Mouse (Mus musculus): ENCODE measurements at regions not wholly inside any gene's neighbourhood (a gene's known extent, or its start where the extent isn't known, plus 50 kb on each side); places are given as distances from the start of the nearest gene placed in this dataset.

DNA sequence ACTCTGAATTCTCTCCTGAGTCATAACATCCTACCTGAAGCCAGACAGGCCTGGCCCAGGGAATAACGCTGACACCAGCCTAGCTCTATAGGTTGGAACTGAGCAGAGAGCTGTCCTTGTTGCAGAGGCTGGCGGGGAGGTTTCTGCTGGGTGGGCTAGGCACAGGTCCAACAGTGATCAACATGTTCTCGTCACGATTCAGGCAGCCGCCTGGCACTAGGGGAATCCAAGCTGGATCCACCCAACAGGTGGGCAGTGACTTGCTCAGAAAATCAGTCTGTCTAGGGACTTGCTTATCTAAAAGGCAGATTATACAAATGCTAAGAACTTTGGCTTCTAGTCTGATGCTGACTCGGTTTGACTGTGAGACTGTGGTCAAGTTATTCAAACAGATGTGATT lies 648.2 kb downstream of the Inhba start:
- in situ Hi-C loops (cut with MboI, MseI), result loop anchor here (25.0 kb wide), 1 partner anchor 648 kb away; the partner anchor contains the start of gene Inhba

DNA sequence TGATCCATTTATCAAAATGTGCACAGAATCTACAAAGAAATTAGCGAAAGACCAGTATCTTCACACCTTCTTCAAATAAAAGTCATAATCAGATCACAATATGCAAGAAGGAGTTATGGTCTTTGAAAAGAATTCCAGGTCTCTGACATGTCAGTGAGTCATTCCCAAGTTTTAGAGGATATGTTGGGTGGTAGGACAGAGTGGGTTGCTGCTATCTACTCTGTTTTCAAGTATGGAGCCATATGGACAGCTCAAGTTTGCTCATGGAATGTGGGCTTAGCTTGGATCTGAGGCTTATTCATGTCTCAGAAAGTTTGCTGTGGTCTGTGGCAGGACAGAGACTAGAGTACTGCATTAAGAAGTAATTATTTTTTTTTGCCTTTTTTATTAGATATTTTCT lies 657.0 kb downstream of the Inhba start:
- in situ Hi-C loops (cut with MboI, MseI), result loop anchor here (25.0 kb wide), 1 partner anchor 656 kb away; the partner anchor contains the start of gene Inhba

DNA sequence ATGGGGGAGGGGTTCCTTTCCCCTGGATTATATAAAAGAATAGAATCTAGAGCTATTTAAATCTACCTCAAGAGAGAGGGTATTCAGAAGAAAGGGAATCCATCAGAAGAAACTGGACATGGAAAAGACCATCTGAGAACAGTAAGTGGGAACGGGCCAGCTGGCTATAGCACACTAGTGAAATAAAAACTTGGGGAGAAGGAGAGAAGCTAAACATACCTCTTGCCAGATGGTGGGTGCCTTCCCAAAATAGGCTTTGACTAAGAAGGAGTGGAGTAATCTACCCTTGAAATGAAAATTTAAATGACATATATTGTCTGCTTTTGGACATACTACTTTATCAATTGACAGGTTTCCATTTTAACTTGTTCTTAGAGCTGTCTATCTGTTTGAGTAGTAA lies 657.6 kb downstream of the Inhba start:
- in situ Hi-C loops (cut with MboI, MseI), result loop anchor here (25.0 kb wide), 1 partner anchor 657 kb away; the partner anchor contains the start of gene Inhba

DNA sequence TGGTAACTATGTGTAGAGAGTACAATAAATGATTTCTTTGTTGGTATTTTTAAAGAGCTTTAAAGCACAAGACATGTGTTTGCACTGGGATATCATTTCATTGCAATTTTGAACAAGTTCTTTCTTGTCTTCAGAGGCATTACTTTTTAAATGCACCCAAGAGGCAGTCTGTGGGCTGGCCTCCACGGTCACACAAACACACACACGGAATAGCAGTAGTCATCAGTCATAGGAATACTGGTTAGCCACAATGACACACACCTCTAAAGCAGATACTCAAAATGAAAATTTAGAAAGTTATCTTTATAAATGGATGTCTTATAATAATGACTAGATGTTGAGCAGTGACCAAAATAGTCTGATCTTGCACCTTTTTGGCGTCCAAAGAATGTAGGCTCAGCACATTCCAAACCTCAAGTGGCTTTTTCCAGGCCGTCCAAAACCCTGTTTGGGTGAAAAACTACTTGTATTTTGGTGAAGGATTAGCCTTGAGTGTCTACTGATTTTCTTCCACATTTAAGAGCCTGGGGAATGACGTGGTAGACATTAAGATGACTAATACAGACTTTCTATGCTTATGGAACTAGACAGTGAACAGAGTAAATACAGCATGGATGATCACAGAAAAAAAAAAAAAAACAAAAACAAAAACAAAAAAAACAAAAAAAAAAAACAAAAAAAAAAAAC lies 658.5 kb downstream of the Inhba start:
- in situ Hi-C loops (cut with MboI, MseI), result loop anchor here (25.0 kb wide), 1 partner anchor 658 kb away; the partner anchor contains the start of gene Inhba

DNA sequence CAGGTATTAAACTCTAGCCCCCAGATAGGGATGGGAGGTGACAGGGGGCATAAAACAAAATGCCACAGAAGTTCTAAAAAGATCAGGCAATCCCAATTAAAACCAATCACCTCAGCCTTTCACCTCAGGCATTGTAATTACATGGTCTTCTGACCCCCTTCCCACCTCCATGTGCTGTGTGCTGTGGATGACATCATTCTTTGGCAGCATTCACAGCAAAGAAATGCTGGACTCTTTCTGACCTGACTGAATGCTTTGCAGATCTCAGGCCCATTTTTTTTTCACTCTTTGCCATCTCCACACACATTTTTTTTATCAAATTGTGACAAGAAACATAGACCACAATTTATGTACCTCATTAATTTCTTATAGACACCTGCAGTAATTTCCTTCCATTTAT lies 659.1 kb downstream of the Inhba start:
- in situ Hi-C loops (cut with MboI, MseI), result loop anchor here (25.0 kb wide), 1 partner anchor 658 kb away; the partner anchor contains the start of gene Inhba

DNA sequence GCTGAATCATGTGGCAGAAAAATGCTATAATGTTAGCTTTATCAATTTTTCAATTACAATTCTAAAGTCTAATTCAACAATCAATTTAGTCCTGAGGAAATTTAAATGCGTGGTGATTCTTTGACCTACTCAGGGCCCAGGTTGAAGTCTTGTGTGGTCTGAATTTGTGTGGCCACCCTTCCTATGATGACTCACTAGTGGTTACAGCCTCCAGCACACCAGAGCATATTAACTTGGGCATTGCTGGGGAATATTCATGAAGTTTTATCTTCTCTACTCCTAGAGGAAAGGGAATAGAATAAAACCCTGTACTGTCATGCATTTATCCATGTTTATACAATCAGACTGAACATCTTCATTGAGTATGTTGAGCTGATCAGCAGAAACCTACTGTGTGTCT lies 665.2 kb downstream of the Inhba start:
- in situ Hi-C loops (cut with MboI, MseI), result no loop called here

DNA sequence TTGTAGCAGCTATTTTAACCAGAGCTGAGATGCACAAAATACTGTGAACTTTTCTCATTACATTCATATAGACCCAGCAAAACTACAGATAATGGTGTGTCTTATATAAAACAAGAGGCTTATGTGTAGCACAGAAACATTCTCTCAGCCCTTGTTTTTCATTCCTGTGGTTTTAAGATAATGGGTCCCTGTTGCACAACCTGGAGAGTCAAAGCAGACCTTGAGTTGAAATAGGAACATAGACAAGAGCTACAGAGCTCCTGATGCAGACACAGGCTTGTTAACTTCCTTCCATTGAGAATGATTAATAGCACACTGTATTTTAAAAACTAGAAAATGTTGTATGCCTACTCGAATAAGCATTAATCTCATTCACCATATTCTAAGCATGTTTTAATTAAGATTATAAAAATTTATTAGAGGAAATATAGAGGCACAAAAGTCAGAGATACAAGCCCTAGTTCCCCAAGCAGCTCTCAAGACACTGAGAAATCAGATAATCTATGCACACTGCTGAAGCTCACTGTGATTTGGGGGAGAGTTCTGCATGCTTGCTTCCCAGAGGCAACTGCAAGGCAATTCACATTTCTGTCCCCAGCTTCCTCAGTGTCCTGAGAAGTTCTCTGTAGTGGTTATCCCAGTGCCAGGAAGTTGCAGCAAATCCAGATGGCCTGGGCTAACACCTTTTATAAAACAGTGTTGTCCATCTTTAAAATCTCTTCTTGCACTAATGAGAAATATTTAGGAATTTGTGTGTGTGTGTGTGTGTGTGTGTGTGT lies 666.8 kb downstream of the Inhba start:
- in situ Hi-C loops (cut with MboI, MseI), result no loop called here

DNA sequence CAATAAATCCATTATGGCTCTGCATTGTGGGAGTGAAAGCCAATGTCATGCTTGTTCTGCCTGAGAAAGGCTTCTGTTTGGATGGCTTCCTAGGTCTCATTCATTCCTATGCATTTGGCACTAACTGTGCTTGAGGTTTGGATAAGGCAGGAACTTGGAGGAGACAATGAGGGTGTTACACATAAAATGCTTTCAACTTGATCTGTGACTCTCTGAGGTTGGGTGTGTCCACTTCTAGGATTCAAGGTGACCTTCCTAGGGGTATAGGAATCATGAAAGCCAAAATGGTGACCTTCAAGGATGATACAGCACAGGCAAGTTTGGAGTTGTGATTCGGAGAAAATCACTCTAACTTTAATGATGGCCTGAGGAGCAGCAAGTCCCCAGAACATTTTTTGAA lies 682.5 kb downstream of the Inhba start:
- in situ Hi-C loops (cut with MboI, MseI), result no loop called here

DNA sequence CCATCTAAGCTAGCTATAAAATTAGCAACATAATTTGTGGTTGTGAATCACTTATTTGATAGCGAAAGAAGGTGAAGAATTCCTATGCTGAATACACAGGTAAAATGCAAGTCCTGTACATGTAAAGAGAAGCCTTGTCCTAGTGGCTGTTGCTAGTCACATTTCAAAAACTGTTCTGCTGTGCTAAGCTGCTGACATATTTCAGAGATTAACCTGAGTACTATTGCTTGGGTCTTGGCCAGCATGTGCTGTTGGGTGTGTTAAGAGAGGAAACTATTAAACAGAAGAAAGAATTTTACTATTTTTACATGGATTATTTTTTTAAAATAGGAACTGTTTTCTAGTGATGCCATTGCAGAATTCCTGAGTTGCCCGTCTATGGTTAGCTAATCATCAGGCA lies 689.3 kb downstream of the Inhba start:
- in situ Hi-C loops (cut with MboI, MseI), result no loop called here

DNA sequence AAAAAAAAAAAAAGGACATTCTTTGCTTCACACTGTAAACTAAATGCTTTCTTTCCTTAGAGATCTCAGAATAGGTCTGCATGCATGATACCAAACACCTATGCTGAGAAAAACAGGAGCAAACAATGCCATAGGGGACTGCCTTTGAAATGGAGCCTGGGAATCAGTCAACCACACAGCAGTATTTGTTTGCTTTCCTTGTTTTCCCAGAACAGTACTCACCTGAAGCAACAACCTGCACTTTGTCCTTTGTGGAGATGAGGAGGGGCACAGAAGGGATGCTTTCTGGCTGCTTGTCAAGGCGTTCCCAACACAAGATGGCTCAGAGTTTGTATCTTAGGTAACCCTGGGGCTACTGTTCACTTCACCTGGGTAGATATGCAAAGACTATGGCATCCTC lies 690.5 kb downstream of the Inhba start:
- in situ Hi-C loops (cut with MboI, MseI), result no loop called here

DNA sequence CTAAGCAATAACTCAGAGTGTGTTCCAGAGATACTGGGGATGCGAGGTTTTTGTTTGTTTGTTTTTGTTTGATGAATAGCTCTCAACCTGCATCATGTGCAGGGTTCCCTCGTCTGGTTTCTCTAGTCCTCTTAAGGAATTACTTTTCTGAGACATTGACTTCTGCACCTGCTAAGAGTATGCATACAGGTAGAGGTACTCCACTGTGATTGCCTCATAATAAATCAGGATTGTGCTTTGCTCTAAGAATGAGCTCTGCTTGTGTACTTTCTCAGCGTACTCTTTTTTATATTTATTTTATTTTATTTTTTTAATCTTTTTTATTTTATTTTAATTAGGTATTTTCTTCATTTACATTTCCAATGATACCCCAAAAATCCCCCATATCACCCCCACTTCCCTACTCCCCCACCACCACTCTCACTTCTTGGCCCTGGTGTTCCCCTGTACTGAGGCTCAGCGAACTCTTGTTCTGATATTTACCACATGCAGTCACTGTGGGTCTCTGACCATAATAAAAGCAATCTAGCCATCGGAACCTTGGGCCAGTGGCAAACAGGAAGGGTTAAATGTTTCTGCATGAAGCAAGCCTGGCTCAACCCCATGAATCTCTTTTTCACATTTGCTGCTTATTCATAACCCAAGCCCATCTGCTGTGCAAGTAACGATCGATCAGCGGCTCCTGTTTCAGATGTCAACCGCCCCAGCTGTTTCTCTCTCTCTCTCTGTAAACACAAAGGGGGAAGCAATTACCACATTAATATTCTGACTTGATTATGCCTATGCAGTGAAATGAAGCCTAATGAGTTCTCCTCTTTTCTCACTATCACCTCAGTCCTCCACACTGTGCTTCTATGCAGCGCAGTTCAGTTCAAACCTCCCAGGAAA lies 693.8 kb downstream of the Inhba start:
- in situ Hi-C loops (cut with MboI, MseI), result no loop called here

DNA sequence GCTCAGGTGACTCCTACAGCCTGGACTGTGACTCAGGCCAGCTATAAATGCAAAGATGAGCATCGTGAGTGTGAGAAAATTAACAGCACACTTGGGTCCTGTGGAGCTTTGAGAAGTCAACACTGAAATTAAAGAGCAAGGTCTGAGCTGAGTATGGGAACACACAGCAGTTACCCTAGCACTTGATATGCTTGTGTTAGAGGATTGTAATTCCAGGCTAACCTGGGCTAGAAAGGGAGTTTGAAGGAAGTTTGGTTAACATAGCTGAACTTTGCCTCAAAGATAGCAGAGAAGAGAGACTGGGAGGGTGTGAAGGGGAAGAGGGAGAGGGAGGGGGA lies 694.4 kb downstream of the Inhba start:
- in situ Hi-C loops (cut with MboI, MseI), result no loop called here

DNA sequence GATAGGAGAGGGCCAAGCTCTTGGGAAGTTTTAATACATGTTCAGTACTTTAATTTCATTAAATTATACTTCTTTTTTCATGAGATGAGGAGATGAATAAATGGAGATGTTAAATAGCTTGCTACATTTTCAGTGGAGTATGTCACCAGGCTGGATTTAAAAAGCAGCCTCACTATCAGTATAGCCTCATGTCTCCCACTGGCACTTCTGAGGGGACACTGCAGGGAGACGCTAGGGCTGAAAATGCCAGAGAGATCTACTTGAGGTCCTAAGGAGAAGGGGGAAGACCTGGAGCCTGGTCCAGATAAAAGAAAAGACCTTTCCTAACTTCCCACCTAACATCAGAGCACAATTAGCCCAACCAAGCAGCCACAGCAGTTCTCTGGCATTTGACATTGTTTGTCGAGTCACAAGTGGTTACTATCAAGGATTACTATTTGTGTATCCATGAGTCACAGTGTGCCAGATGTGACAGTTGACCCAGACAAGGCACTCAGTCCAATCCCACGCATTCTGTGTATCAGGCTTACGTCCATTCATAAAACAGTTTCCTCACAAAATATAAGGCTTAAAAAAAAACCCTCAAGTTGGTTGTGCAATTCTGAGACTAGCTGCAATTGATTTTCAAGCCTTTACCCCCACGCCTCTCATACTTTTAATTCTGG lies 703.8 kb downstream of the Inhba start:
- in situ Hi-C loops (cut with MboI, MseI), result no loop called here

DNA sequence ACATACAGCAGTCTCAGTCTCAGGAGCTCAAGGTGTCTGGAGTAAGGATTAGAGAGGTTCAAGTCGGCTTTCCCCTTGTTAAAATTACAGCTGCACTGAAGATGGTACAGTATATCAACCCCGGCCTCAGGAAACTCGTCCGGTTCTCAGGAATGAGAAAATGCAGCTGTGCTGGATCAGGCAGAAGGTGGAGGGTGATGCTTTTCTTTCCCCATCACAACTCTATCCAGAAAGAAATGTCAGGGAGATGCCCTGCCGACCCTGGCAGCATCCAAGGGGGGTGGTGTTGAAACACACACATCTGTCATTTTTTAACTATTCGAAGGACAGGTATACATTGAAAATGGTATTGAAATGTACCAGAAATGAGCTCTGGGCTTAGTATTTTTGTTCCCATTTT lies 704.7 kb downstream of the Inhba start:
- in situ Hi-C loops (cut with MboI, MseI), result no loop called here

DNA sequence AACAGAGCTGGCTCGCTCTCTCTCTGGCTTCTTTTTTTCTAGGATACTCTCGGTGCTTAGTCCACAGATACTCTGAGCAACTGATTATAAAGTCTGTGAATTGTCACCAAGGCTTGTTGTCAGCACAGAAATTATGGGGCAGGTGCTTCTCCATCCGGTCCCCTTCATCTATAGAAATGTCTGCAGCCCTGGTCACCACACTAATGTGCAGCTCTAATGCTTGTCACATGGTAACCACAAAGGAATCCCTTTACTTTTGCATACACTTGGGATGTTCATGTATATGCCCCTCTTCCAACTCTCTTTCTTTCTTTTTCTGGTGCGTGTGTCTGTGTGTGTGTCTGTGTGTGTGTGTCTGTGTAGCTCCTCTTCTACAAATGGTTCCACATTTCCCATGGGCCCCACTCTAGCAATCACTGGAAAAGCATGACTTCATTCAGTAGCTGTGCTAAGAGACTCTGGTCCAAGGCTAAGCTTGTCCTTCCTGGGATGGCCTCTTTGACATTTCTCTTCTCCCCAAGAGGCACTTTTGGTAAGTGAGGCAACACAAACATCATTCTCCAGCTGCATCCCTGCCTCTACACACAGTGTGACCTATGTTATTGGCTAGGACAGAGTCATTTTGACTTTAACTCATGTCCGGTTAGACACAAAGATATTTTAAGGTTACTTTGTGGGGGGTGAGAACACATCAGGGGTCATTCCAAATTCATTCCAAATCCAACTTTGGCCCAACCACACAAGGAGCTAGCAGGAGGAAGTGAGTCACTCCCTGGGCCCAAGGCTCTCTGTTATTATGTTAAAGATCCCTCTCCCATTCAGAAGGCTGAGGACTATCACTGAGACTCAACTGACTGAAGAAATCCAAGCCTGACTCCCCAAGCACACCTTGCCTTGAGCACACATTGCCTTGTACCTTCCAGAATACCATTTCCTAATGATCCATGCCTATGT lies 705.4 kb downstream of the Inhba start:
- in situ Hi-C loops (cut with MboI, MseI), result no loop called here

DNA sequence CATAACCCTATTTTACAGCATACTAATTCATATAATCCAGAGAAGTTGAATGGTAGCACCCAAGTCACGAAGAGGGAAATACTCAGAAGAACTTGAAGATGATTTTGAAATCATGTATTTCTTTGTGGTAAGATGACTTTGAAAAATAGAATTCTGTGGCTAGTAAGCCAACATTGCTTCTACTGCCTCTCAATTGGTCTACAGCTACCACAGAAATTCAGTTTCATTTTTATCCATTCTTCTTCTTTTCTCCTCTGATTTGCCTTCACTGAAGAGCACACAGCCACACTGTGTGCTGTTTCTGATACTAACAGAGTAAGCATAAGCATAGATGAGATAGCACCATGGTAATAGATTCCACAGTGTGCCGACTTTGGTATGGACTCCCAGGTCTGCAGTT lies 708.4 kb downstream of the Inhba start:
- in situ Hi-C loops (cut with MboI, MseI), result no loop called here

DNA sequence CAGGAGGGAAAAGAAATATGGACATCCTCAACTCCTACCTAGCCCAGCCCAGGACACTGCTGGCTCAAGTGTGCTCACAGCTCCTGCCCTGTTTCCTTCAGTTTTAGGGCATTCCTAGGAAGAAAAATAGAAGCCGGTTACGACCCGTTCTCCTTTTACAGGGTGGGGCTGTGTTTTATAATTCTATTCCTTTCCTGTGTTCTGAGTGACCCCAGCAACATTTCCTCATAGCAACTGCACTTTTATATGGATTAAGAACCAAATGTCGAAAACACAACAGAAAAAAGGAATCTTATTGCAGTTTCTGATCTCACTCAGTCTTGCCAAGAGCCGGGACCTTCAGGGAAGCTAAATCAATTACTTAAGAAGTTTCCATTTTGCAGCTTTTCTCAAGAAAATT lies 713.7 kb downstream of the Inhba start:
- in situ Hi-C loops (cut with MboI, MseI), result no loop called here

DNA sequence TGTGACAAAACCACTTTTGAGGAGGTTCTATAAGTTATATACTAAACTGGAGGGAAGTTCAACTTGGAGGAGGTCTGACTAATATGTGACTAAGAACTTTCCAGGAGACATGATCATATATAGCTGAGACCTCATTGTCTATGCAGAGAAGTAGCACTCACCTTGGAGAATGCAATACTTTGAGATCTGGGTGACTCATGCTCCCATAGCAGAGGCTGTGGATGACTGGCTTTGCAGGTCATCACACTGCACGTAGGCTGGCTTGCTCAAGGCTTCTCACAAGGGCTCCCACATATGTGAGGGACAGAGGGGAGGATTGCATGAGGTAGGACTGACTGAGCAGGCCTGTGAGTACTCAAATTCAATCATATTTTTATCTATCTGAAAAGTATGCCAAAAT lies 726.7 kb downstream of the Inhba start:
- in situ Hi-C loops (cut with MboI, MseI), result no loop called here

DNA sequence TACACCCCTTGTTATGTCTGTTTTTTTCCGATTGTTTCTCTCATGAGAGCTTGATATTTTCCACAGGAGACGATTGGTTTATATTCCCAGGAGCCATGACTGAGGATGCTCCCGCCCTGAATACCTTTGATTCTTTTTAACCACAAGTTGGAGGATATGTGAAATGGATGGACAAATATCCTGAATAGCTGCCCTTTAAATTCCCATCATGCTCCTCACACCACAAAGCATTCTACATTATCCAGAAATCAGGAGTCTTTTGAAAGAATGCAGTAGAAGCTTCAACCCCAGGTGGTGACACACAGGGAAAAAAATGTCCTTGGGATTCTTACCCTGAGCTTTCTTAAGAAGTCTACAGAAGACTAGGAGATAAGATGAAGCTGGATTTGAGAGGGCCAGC lies 727.9 kb downstream of the Inhba start:
- in situ Hi-C loops (cut with MboI, MseI), result no loop called here

DNA sequence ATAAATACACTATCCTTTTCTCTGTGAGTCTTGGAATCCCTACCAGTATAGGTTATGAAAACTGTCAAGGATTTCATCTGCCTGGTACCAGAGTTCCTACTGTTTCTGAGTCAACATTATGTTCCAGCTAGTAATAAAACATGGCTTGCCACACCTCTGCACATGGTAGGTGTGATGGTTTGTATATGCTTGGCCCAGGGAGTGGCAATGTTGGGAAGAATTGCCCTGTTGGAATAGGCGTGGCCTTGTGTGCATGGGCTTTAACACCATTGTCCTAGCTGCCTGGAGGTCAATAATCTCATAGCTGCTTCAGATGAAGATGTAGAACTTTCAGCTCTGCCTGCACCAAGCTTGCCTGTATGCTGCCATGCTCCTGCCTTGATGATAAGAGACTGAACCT lies 732.6 kb downstream of the Inhba start:
- in situ Hi-C loops (cut with MboI, MseI), result no loop called here
